Mouse (Mus musculus) small intestine, adult 2 months (tissue): Measurements from ENCODE around the gene Pdxp. TPM values are rescaled to one million over a fixed set of nuclear protein-coding genes. Genes with fewer than 3 reads are reported as not detected.

Experiments
- H3K27ac ChIP-seq: fragments of 200-500 bp; 2 replicates; pipeline ENCODE4 v1.5.1; 2012; ENCODE audit warnings: low read depth, low read length, control low read depth, inconsistent platforms; ENCODE audit not compliant: insufficient read depth
- H3K27me3 ChIP-seq: fragments of 200-500 bp; 2 replicates; pipeline ENCODE4 v1.6.1; 2012; ENCODE audit warnings: mild to moderate bottlenecking, moderate library complexity, low read length, inconsistent platforms; ENCODE audit not compliant: control insufficient read depth, insufficient read depth
- H3K36me3 ChIP-seq: fragments of 200-500 bp; 2 replicates; pipeline ENCODE4 v1.6.1; 2012; ENCODE audit warnings: mild to moderate bottlenecking, low read length, control low read depth, inconsistent platforms; ENCODE audit not compliant: control insufficient read depth, insufficient read depth
- H3K4me1 ChIP-seq: fragments of 200-500 bp; 2 replicates; pipeline ENCODE4 v1.6.1; 2012; ENCODE audit warnings: low read length, inconsistent platforms, mixed read lengths; ENCODE audit not compliant: control insufficient read depth, insufficient read depth, insufficient read length
- H3K4me3 ChIP-seq: fragments of 200-500 bp; 2 replicates; pipeline ENCODE4 v1.5.1; 2012; ENCODE audit warnings: low read depth, mild to moderate bottlenecking, control low read depth, inconsistent platforms, low read length, moderate library complexity
- CTCF ChIP-seq: fragments of 200-500 bp; IDR thresholded peaks from 2 replicates; pipeline ENCODE4 v1.5.1; 2012; ENCODE audit warnings: low read depth, mild to moderate bottlenecking, control low read depth, inconsistent platforms, low read length, moderate library complexity, mixed read lengths; ENCODE audit not compliant: insufficient replicate concordance, insufficient read length; ENCODE audit errors: extremely low read depth
- POLR2A ChIP-seq: fragments of 200-500 bp; IDR thresholded peaks from 2 replicates; pipeline ENCODE4 v1.6.1; 2012; ENCODE audit warnings: low read depth, mild to moderate bottlenecking, control low read depth, inconsistent platforms, low read length, moderate library complexity
- WGBS: fragments of 180-500 bp; shearing (Covaris S2); methylation state at CpG from one replicate; pipeline ENCODE4 v1.1.7; 2018; 5-methylcytosine and 5-hydroxymethylcytosine counted together
- polyA plus RNA-seq: library from polyadenylated mRNA; depleted of rRNA; stranded (reverse); fragments of >200 nt; gene quantifications from 2 replicates; pipeline ENCODE4 v1.2.3, GENCODE M21; 2012

Pdxp gene
- polyA plus RNA-seq, 1 experiment: 4.2 TPM

GRCm38 (mm10) chr15:78899740-78900584 is 13.8 kb upstream of the Pdxp start, which contains the start of gene Sh3bp1:
Gene Sh3bp1 (plus strand): TSS chr15:78899768.
- H3K27ac ChIP-seq: peak within 1 kb of the TSS; percentile 76
- no peaks in the 10 kb centered on the region for H3K27me3 ChIP-seq
- peaks cover 5% of the 10 kb centered on the region; the same call in 1 of the 2 replicates for H3K36me3 ChIP-seq
- TF ChIP-seq POLR2A: no peak
- TF ChIP-seq CTCF: no peak
- WGBS: 7% methylated on average over 47 of the region's 47 CpGs
- H3K4me1 ChIP-seq: peaks cover 42% of the 10 kb centered on the region
- peak within 1 kb of the TSS; percentile 79 for H3K4me3 ChIP-seq

- H3K4me3 ChIP-seq: peak overlapping the region; percentile 79
- no peaks in the 10 kb centered on the region for H3K27me3 ChIP-seq
- H3K36me3 ChIP-seq: peaks cover 8% of the 10 kb centered on the region; the same call in 1 of the 2 replicates
- H3K27ac ChIP-seq: peak overlapping the region; percentile 36; the same call in 1 of the 2 replicates
- H3K4me1 ChIP-seq: peaks cover 35% of the 10 kb centered on the region
- 54% methylated on average over 18 of the region's 18 CpGs for WGBS
- TF ChIP-seq CTCF (no peak), POLR2A (no peak)
Measured at GRCm38 (mm10) chr15:78900585-78901421, 12.9 kb upstream of the Pdxp start.

GRCm38 (mm10) chr15:78901422-78901789 is 12.3 kb upstream of the Pdxp start:
- peaks cover 29% of the 10 kb centered on the region for H3K4me1 ChIP-seq
- TF ChIP-seq CTCF: no peak
- TF ChIP-seq POLR2A: no peak
- H3K36me3 ChIP-seq: peaks cover 10% of the 10 kb centered on the region; the same call in 1 of the 2 replicates
- H3K27ac ChIP-seq: no peak overlapping the region
- no peaks in the 10 kb centered on the region for H3K27me3 ChIP-seq
- peak overlapping the region; percentile 79 for H3K4me3 ChIP-seq
- WGBS: 74% methylated on average over 8 of the region's 8 CpGs

GRCm38 (mm10) chr15:78903243-78903642 is 10.5 kb upstream of the Pdxp start:
- H3K27me3 ChIP-seq: no peaks in the 10 kb centered on the region
- WGBS: 0% methylated on average over 2 of the region's 2 CpGs
- peaks cover 14% of the 10 kb centered on the region; the same call in 1 of the 2 replicates for H3K36me3 ChIP-seq
- no peak for TF ChIP-seq POLR2A
- peak; percentile 78; the same call in 1 of the 2 replicates for TF ChIP-seq CTCF
- peaks cover 17% of the 10 kb centered on the region for H3K4me1 ChIP-seq
- no peak overlapping the region for H3K27ac ChIP-seq
- no peak overlapping the region for H3K4me3 ChIP-seq

- WGBS: 73% methylated on average over 7 of the region's 7 CpGs
Measured at GRCm38 (mm10) chr15:78908399-78908798, 5.3 kb upstream of the Pdxp start.

GRCm38 (mm10) chr15:78908982-78909381 is 4.7 kb upstream of the Pdxp start:
- H3K4me3 ChIP-seq: no peak overlapping the region
- H3K27me3 ChIP-seq: no peaks in the 10 kb centered on the region
- H3K4me1 ChIP-seq: peaks cover 4% of the 10 kb centered on the region
- 81% methylated on average over 8 of the region's 8 CpGs for WGBS
- no peak for TF ChIP-seq POLR2A
- no peak for TF ChIP-seq CTCF
- H3K36me3 ChIP-seq: peaks cover 22% of the 10 kb centered on the region; the same call in 1 of the 2 replicates
- no peak overlapping the region for H3K27ac ChIP-seq

More at GRCm38 (mm10) chr15:78908399-78908798, 5.3 kb upstream of the Pdxp start:
- Histone ChIP-seq H3K4me1 (peaks cover 3% of the 10 kb centered on the region; the same call in 1 of the 2 replicates), H3K27me3 (no peaks in the 10 kb centered on the region), H3K4me3 (no peak overlapping the region), H3K36me3 (peaks cover 22% of the 10 kb centered on the region; the same call in 1 of the 2 replicates), H3K27ac (no peak overlapping the region)
- TF ChIP-seq POLR2A: no peak
- TF ChIP-seq CTCF: no peak

- H3K36me3 ChIP-seq: peaks cover 9% of the 10 kb centered on the region; the same call in 1 of the 2 replicates
Measured at GRCm38 (mm10) chr15:78912040-78912439, 1.7 kb upstream of the Pdxp start.

More at GRCm38 (mm10) chr15:78912040-78912439, 1.7 kb upstream of the Pdxp start:
- Histone ChIP-seq H3K27ac (no peak overlapping the region), H3K27me3 (no peaks in the 10 kb centered on the region), H3K4me1 (peaks cover 11% of the 10 kb centered on the region), H3K4me3 (no peak overlapping the region)
- no peak for TF ChIP-seq POLR2A
- TF ChIP-seq CTCF: peak; percentile 44; the same call in 1 of the 2 replicates
- 34% methylated on average over 9 of the region's 9 CpGs for WGBS
